Mouse (Mus musculus): ENCODE measurements around the gene Wdr48.

Gene Wdr48

GRCm38 (mm10) chr9:119969811-119970210 is 75.1 kb downstream of the Wdr48 start:
- in situ Hi-C loops (cut with MboI, MseI): no loop called here

- in situ Hi-C loops (cut with MboI, MseI): no loop called here
Measured at GRCm38 (mm10) chr9:119970221-119970620, 75.5 kb downstream of the Wdr48 start.

- in situ Hi-C loops (cut with MboI, MseI): no loop called here
Measured at GRCm38 (mm10) chr9:119970763-119971656, 76.3 kb downstream of the Wdr48 start.

- in situ Hi-C loops (cut with MboI, MseI): no loop called here
Measured at GRCm38 (mm10) chr9:119972166-119972565, 77.5 kb downstream of the Wdr48 start.

GRCm38 (mm10) chr9:119972582-119972981 is 77.9 kb downstream of the Wdr48 start:
- in situ Hi-C loops (cut with MboI, MseI): no loop called here

GRCm38 (mm10) chr9:119973281-119973680 is 78.6 kb downstream of the Wdr48 start:
- in situ Hi-C loops (cut with MboI, MseI): no loop called here

- in situ Hi-C loops (cut with MboI, MseI): no loop called here
Measured at GRCm38 (mm10) chr9:119973869-119974520, 79.3 kb downstream of the Wdr48 start.

- in situ Hi-C loops (cut with MboI, MseI): no loop called here
Measured at GRCm38 (mm10) chr9:119974609-119975008, 79.9 kb downstream of the Wdr48 start.

- in situ Hi-C loops (cut with MboI, MseI): no loop called here
Measured at GRCm38 (mm10) chr9:119975286-119975685, 80.6 kb downstream of the Wdr48 start.
